Mouse (Mus musculus): ENCODE results near the gene Kmt2a. TPM values are rescaled to one million over a fixed set of nuclear protein-coding genes. Genes with fewer than 3 reads are reported as not detected.

Gene Kmt2a
- polyA plus RNA-seq, 1 experiment = 12.1 TPM

- DNase-seq = no peak
- Histone ChIP-seq H3K36me3 (ENCODE audit: control insufficient read depth, insufficient read depth, low read length) (peaks cover 11% of the 10 kb centered on the region), H3K4me3 (ENCODE audit: insufficient read depth, low read depth, low read length) (no peak overlapping the region), H3K27ac (ENCODE audit: insufficient read depth, low read depth, low read length) (no peak overlapping the region), H3K4me1 (ENCODE audit: control insufficient read depth, insufficient read depth, low read length) (peaks cover 4% of the 10 kb centered on the region; the same call in 1 of the 2 replicates), H3K27me3 (replicated peaks; ENCODE audit: control insufficient read depth, insufficient read depth, low read length) (no peaks in the 10 kb centered on the region)
- WGBS = 92% methylated on average over 4 of the region's 4 CpGs
- no peak for TF ChIP-seq POLR2A (IDR thresholded peaks at IDR 0.05; ENCODE audit: low read depth, low read length)
- no peak for TF ChIP-seq CTCF (conservative IDR thresholded peaks at IDR 0.05; ENCODE audit: insufficient read depth, insufficient read length, low read depth, low read length)
These were observed 30.3 kb upstream of the Kmt2a start for GRCm38 (mm10) chr9:44911365-44911764.

- H3K27ac ChIP-seq (ENCODE audit: insufficient read depth, low read depth, low read length) = no peak overlapping the region; the same call in 1 of the 2 replicates
- no peaks in the 10 kb centered on the region for H3K27me3 ChIP-seq (replicated peaks; ENCODE audit: control insufficient read depth, insufficient read depth, low read length)
- H3K4me3 ChIP-seq (ENCODE audit: insufficient read depth, low read depth, low read length) = no peak overlapping the region
- TF ChIP-seq POLR2A (IDR thresholded peaks at IDR 0.05; ENCODE audit: low read depth, low read length) (no peak), CTCF (conservative IDR thresholded peaks at IDR 0.05; ENCODE audit: insufficient read depth, insufficient read length, low read depth, low read length) (no peak)
- peaks cover 6% of the 10 kb centered on the region; the same call in 1 of the 2 replicates for H3K4me1 ChIP-seq (ENCODE audit: control insufficient read depth, insufficient read depth, low read length)
- 57% methylated on average over 4 of the region's 4 CpGs for WGBS
- H3K36me3 ChIP-seq (ENCODE audit: control insufficient read depth, insufficient read depth, low read length) = peaks cover 2% of the 10 kb centered on the region; the same call in 1 of the 2 replicates
- DNase-seq = no peak
These were observed 24.5 kb upstream of the Kmt2a start for GRCm38 (mm10) chr9:44905620-44906019.

- peak; percentile 44 for DNase-seq
- Histone ChIP-seq H3K36me3 (ENCODE audit: control insufficient read depth, insufficient read depth, low read length) (no peaks in the 10 kb centered on the region), H3K4me1 (ENCODE audit: control insufficient read depth, insufficient read depth, low read length) (peaks cover 9% of the 10 kb centered on the region; the same call in 1 of the 2 replicates), H3K27me3 (replicated peaks; ENCODE audit: control insufficient read depth, insufficient read depth, low read length) (no peaks in the 10 kb centered on the region), H3K27ac (ENCODE audit: insufficient read depth, low read depth, low read length) (no peak overlapping the region; the same call in 1 of the 2 replicates), H3K4me3 (ENCODE audit: insufficient read depth, low read depth, low read length) (no peak overlapping the region)
- 35% methylated on average over 5 of the region's 5 CpGs for WGBS
- TF ChIP-seq POLR2A (IDR thresholded peaks at IDR 0.05; ENCODE audit: low read depth, low read length) (no peak), CTCF (conservative IDR thresholded peaks at IDR 0.05; ENCODE audit: insufficient read depth, insufficient read length, low read depth, low read length) (no peak)
These were observed 23.9 kb upstream of the Kmt2a start for GRCm38 (mm10) chr9:44904964-44905363.

- 57% methylated on average over 4 of the region's 4 CpGs for WGBS
- no peaks in the 10 kb centered on the region for H3K27me3 ChIP-seq (replicated peaks; ENCODE audit: control insufficient read depth, insufficient read depth, low read length)
- H3K27ac ChIP-seq (ENCODE audit: insufficient read depth, low read depth, low read length) = no peak overlapping the region
These were observed 22.8 kb upstream of the Kmt2a start for GRCm38 (mm10) chr9:44903856-44904255.

GRCm38 (mm10) chr9:44900402-44900801 lies 19.3 kb upstream of the Kmt2a start:
- no peak for DNase-seq
- Histone ChIP-seq H3K36me3 (ENCODE audit: control insufficient read depth, insufficient read depth, low read length) (no peaks in the 10 kb centered on the region), H3K27ac (ENCODE audit: insufficient read depth, low read depth, low read length) (no peak overlapping the region), H3K4me3 (ENCODE audit: insufficient read depth, low read depth, low read length) (no peak overlapping the region), H3K27me3 (replicated peaks; ENCODE audit: control insufficient read depth, insufficient read depth, low read length) (no peaks in the 10 kb centered on the region), H3K4me1 (ENCODE audit: control insufficient read depth, insufficient read depth, low read length) (peaks cover 19% of the 10 kb centered on the region; the same call in 1 of the 2 replicates)
- WGBS = 45% methylated on average over 4 of the region's 4 CpGs
- no peak for TF ChIP-seq POLR2A (IDR thresholded peaks at IDR 0.05; ENCODE audit: low read depth, low read length)
- TF ChIP-seq CTCF (conservative IDR thresholded peaks at IDR 0.05; ENCODE audit: insufficient read depth, insufficient read length, low read depth, low read length) = peak; percentile 54

More at GRCm38 (mm10) chr9:44903856-44904255, 22.8 kb upstream of the Kmt2a start:
- TF ChIP-seq POLR2A (IDR thresholded peaks at IDR 0.05; ENCODE audit: low read depth, low read length) (no peak), CTCF (conservative IDR thresholded peaks at IDR 0.05; ENCODE audit: insufficient read depth, insufficient read length, low read depth, low read length) (no peak)
- no peaks in the 10 kb centered on the region for H3K36me3 ChIP-seq (ENCODE audit: control insufficient read depth, insufficient read depth, low read length)
- peaks cover 18% of the 10 kb centered on the region; the same call in 1 of the 2 replicates for H3K4me1 ChIP-seq (ENCODE audit: control insufficient read depth, insufficient read depth, low read length)
- no peak overlapping the region for H3K4me3 ChIP-seq (ENCODE audit: insufficient read depth, low read depth, low read length)
- DNase-seq = no peak

- no peak for TF ChIP-seq POLR2A (IDR thresholded peaks at IDR 0.05; ENCODE audit: low read depth, low read length)
- TF ChIP-seq CTCF (conservative IDR thresholded peaks at IDR 0.05; ENCODE audit: insufficient read depth, insufficient read length, low read depth, low read length) = no peak
These were observed 18.6 kb upstream of the Kmt2a start for GRCm38 (mm10) chr9:44899716-44900115.

GRCm38 (mm10) chr9:44897024-44897423 lies 15.9 kb upstream of the Kmt2a start:
- no peaks in the 10 kb centered on the region for H3K36me3 ChIP-seq (ENCODE audit: control insufficient read depth, insufficient read depth, low read length)
- no peaks in the 10 kb centered on the region for H3K27me3 ChIP-seq (replicated peaks; ENCODE audit: control insufficient read depth, insufficient read depth, low read length)
- H3K4me3 ChIP-seq (ENCODE audit: insufficient read depth, low read depth, low read length) = no peak overlapping the region
- DNase-seq = no peak
- WGBS = 63% methylated on average over 4 of the region's 4 CpGs
- TF ChIP-seq POLR2A (IDR thresholded peaks at IDR 0.05; ENCODE audit: low read depth, low read length) (no peak), CTCF (conservative IDR thresholded peaks at IDR 0.05; ENCODE audit: insufficient read depth, insufficient read length, low read depth, low read length) (no peak)
- no peak overlapping the region for H3K27ac ChIP-seq (ENCODE audit: insufficient read depth, low read depth, low read length)
- H3K4me1 ChIP-seq (ENCODE audit: control insufficient read depth, insufficient read depth, low read length) = peaks cover 15% of the 10 kb centered on the region; the same call in 1 of the 2 replicates

More at GRCm38 (mm10) chr9:44899716-44900115, 18.6 kb upstream of the Kmt2a start:
- 29% methylated on average over 3 of the region's 3 CpGs for WGBS
- H3K4me3 ChIP-seq (ENCODE audit: insufficient read depth, low read depth, low read length) = no peak overlapping the region
- H3K4me1 ChIP-seq (ENCODE audit: control insufficient read depth, insufficient read depth, low read length) = peaks cover 18% of the 10 kb centered on the region; the same call in 1 of the 2 replicates
- peak; percentile 84 for DNase-seq
- peak overlapping the region; percentile 80 for H3K27ac ChIP-seq (ENCODE audit: insufficient read depth, low read depth, low read length)
- H3K36me3 ChIP-seq (ENCODE audit: control insufficient read depth, insufficient read depth, low read length) = no peaks in the 10 kb centered on the region
- no peaks in the 10 kb centered on the region for H3K27me3 ChIP-seq (replicated peaks; ENCODE audit: control insufficient read depth, insufficient read depth, low read length)
